ENCODE assay signal across 8 mouse cellular contexts in genomic region chr12:74284685-74285054, GRCm38 (mm10). TPM values are rescaled to one million over a fixed set of nuclear protein-coding genes. Genes with fewer than 3 reads are reported as not detected.
A peak's percentile ranks its signal among the peaks of the same experiment; 100 is the strongest.
DNase-seq lines count a peak whose midpoint lies in the region; ATAC-seq and TF ChIP-seq lines count a peak whose summit lies in the region.

No protein-coding gene starts in this region.

- TF ChIP-seq POLR2A in limb, embryonic 14.5 days (IDR thresholded peaks at IDR 0.05; ENCODE audit: borderline replicate concordance, extremely low read depth, insufficient read depth, insufficient read length), result no peak

- no peak for DNase-seq in heart, adult 9 months (ENCODE audit: low spot score in 2 of 2)
- peak; percentile 66 for DNase-seq in cerebellum, adult 9-10 months
- DNase-seq in limb, embryonic 14.5 days (ENCODE audit: low spot score), result no peak
- DNase-seq in telencephalon, adult 2 months (ENCODE audit: low read depth, low spot score), result peak; percentile 70
- DNase-seq in kidney, postnatal 25 days, result no peak
- DNase-seq in thymus, postnatal 4 days, result no peak

- peak overlapping the region; percentile 42 to 43 for H3K4me3 ChIP-seq in heart, embryonic 14.5 days (ENCODE audit: control insufficient read depth in 1 of 2, insufficient read depth in 1 of 2, low read depth in 1 of 2, low read length in 2 of 2)
- peak overlapping the region; percentile 51 for H3K4me3 ChIP-seq in heart, embryonic 16.5 days (ENCODE audit: low read length)
- peak overlapping the region; percentile 43 for H3K4me3 ChIP-seq in limb, embryonic 14.5 days (replicated peaks; ENCODE audit: low read length)

- no peaks in the 10 kb centered on the region for H3K36me3 ChIP-seq in heart, embryonic 14.5 days (ENCODE audit: control insufficient read depth, insufficient read depth, low read length)
- H3K36me3 ChIP-seq in heart, embryonic 16.5 days (ENCODE audit: control insufficient read depth, insufficient read depth), result no peaks in the 10 kb centered on the region
- no peaks in the 10 kb centered on the region for H3K36me3 ChIP-seq in limb, embryonic 14.5 days (ENCODE audit: control insufficient read depth, insufficient read depth, low read length)

- peaks cover 23% of the 10 kb centered on the region for H3K27me3 ChIP-seq in heart, embryonic 14.5 days (ENCODE audit: control insufficient read depth, insufficient read depth, low read length)
- peaks cover 28% of the 10 kb centered on the region for H3K27me3 ChIP-seq in heart, embryonic 16.5 days (ENCODE audit: control insufficient read depth, insufficient read depth, low read length)
- peaks cover 24% of the 10 kb centered on the region for H3K27me3 ChIP-seq in limb, embryonic 14.5 days (ENCODE audit: control insufficient read depth, insufficient read depth, low read length)

- no peak overlapping the region for H3K27ac ChIP-seq in heart, embryonic 14.5 days (replicated peaks in 1 of 2; ENCODE audit: control insufficient read depth in 1 of 2, insufficient read depth in 1 of 2, low read depth in 2 of 2, low read length in 2 of 2)
- no peak overlapping the region for H3K27ac ChIP-seq in heart, embryonic 16.5 days (ENCODE audit: low read length)
- no peak overlapping the region for H3K27ac ChIP-seq in limb, embryonic 14.5 days (replicated peaks; ENCODE audit: low read depth, low read length)

- 2% methylated on average over 11 of the region's 11 CpGs for WGBS in heart, embryonic 14.5 days
- 2% methylated on average over 11 of the region's 11 CpGs for WGBS in heart, embryonic 16.5 days
- 6% methylated on average over 11 of the region's 11 CpGs for WGBS in limb, embryonic 14.5 days

- peaks cover 5 to 8% of the 10 kb centered on the region in 2 experiments; a peak in 2 of 4 replicates for H3K4me1 ChIP-seq in heart, embryonic 14.5 days (ENCODE audit: control insufficient read depth in 2 of 2, insufficient read depth in 2 of 2, low read length in 2 of 2)
- peaks cover 6% of the 10 kb centered on the region for H3K4me1 ChIP-seq in heart, embryonic 16.5 days (ENCODE audit: control insufficient read depth, insufficient read depth, low read length)
- H3K4me1 ChIP-seq in limb, embryonic 14.5 days (ENCODE audit: control insufficient read depth, insufficient read depth, low read length), result peaks cover 10% of the 10 kb centered on the region

- no peak for ATAC-seq in heart, embryonic 14.5 days (ENCODE audit: insufficient number of reproducible peaks, insufficient read depth, low FRiP score, low read depth)
- ATAC-seq in heart, embryonic 16.5 days (replicated peaks; ENCODE audit: extremely low read depth, insufficient read depth, low FRiP score), result no peak
- ATAC-seq in limb, embryonic 14.5 days (ENCODE audit: low FRiP score, low read depth), result no peak

- peak overlapping the region; percentile 87 for H3K4me2 ChIP-seq in heart, embryonic 14.5 days (ENCODE audit: low read length)
- H3K4me2 ChIP-seq in heart, embryonic 16.5 days (ENCODE audit: low read depth, low read length), result peak overlapping the region; percentile 80
- peak overlapping the region; percentile 84 for H3K4me2 ChIP-seq in limb, embryonic 14.5 days (replicated peaks; ENCODE audit: low read depth, low read length, severe bottlenecking)

- H3K9ac ChIP-seq in heart, embryonic 14.5 days (ENCODE audit: low read length), result peak overlapping the region; percentile 59; the same call in 1 of the 2 replicates
- peak overlapping the region; percentile 0; the same call in 1 of the 2 replicates for H3K9ac ChIP-seq in heart, embryonic 16.5 days (ENCODE audit: low read length)
- 0 out of 2 replicates have a peak overlapping the region, but pooled peaks have one; percentile 47 for H3K9ac ChIP-seq in limb, embryonic 14.5 days (ENCODE audit: low read depth, low read length, severe bottlenecking)

- no peaks in the 10 kb centered on the region for H3K9me3 ChIP-seq in heart, embryonic 14.5 days (ENCODE audit: control insufficient read depth, low read length)
- H3K9me3 ChIP-seq in heart, embryonic 16.5 days (replicated peaks; ENCODE audit: control insufficient read depth, low read length), result no peaks in the 10 kb centered on the region
- no peaks in the 10 kb centered on the region for H3K9me3 ChIP-seq in limb, embryonic 14.5 days (ENCODE audit: control insufficient read depth, low read length)

RNA-seq across cellular contexts. Expression of gene Gm11042, which starts 31.5 kb away (rescaled TPM):
- not detected in 2 replicates for polyA plus RNA-seq in heart, embryonic 14.5 days (2014; fragmentation: Nextera tagmentation; extraction: Ambion mirVana)
- not detected in 2 replicates for polyA plus RNA-seq in heart, embryonic 16.5 days (2015; fragmentation: Nextera tagmentation; extraction: Ambion mirVana)
- polyA plus RNA-seq in limb, embryonic 14.5 days (2012; rRNA removed), result not detected in 2 replicates
- polyA plus RNA-seq in limb, embryonic 14.5 days (2014; fragmentation: Nextera tagmentation; extraction: Ambion mirVana), result not detected in 2 replicates

Comparison
In these comparisons a context has a peak if more than half of its experiments do, and no peak if none do; other contexts are left out.
1. H3K9ac ChIP-seq: peak in every context shown above with its lines; median percentile 59 in heart, embryonic 14.5 days; 47 in limb, embryonic 14.5 days; 0 in heart, embryonic 16.5 days.
2. DNase-seq: peak in cerebellum, adult 9-10 months (single experiment) and telencephalon, adult 2 months (single experiment); none in heart, adult 9 months (0 of 2), limb, embryonic 14.5 days (single experiment), kidney, postnatal 25 days (0 of 2) and thymus, postnatal 4 days (single experiment).
3. Peak in every context shown above with its lines, with median percentiles within 50 percentile points of each other: H3K4me2 ChIP-seq and H3K4me3 ChIP-seq.